In the genomic region with DNA sequence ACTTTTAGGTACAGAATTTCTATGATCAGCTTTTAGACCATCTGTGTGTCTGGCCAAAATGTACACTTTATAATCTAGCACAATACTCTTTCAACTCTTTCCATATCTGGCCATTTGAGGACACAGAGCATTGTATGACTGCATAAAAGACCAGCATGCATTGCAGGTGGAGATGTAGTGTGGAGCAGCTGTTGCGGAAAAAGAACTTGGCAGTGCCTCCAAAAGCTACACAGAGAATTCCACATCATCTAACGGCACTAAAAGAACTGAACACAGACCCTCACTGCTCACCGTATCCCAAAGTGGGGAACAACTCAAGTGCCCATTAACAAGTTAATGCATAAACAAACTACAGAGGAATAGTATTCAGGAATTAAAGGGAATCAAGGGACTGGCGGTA, we compare ENCODE assay signal across 27 mouse cellular contexts. TPM values are rescaled to one million over a fixed set of nuclear protein-coding genes. Genes with fewer than 3 reads are reported as not detected.
"Had no signal": no experiment of that assay in that cellular context is flagged by ENCODE, and none has a peak within 500 bp of the region (broad histone marks: within the 10 kb centered on the region; RNA-seq: fewer than 3 reads in every experiment).

No protein-coding gene starts in this region.

- H3K4me3 ChIP-seq: heart, embryonic 10.5 days; heart, embryonic 12.5 days; hindbrain, embryonic 10.5 days; hindbrain, embryonic 12.5 days; intestine, embryonic 15.5 days; layer of hippocampus, adult 2 months; left cerebral cortex, adult 2 months; limb, embryonic 10.5 days; limb, embryonic 12.5 days; liver, embryonic 13.5 days; liver, embryonic 15.5 days had no signal

- H3K27ac ChIP-seq: heart, embryonic 10.5 days; hindbrain, embryonic 10.5 days; hindbrain, embryonic 12.5 days; hindbrain, embryonic 14.5 days; intestine, embryonic 15.5 days; layer of hippocampus, adult 2 months; left cerebral cortex, adult 2 months; limb, embryonic 10.5 days; limb, embryonic 12.5 days; liver, embryonic 13.5 days; liver, embryonic 15.5 days had no signal

- DNase-seq: gastrocnemius, postnatal 10 days; gastrocnemius, postnatal 25 days; heart, adult 18-20 months; heart, postnatal 10 days; heart, postnatal 4 days; kidney, adult 18-20 months; kidney, adult 8-10 months; kidney, postnatal 10 days; kidney, postnatal 25 days; kidney, postnatal 4 days had no signal

- H3K9ac ChIP-seq: heart, embryonic 12.5 days; hindbrain, embryonic 12.5 days; hindbrain, embryonic 14.5 days; intestine, embryonic 15.5 days; limb, embryonic 12.5 days; liver, embryonic 13.5 days; liver, embryonic 15.5 days had no signal

- H3K36me3 ChIP-seq: intestine, embryonic 15.5 days had no signal

- H3K27me3 ChIP-seq: heart, embryonic 12.5 days; hindbrain, embryonic 12.5 days; intestine, embryonic 15.5 days; limb, embryonic 12.5 days; liver, embryonic 13.5 days; liver, embryonic 15.5 days had no signal

- ATAC-seq: hindbrain, embryonic 16.5 days; inflammation-experienced regulatory T-cells, adult 6 months; intestine, embryonic 15.5 days; intestine, postnatal 0 days had no signal

- H3K4me1 ChIP-seq: hindbrain, embryonic 10.5 days; hindbrain, embryonic 12.5 days; intestine, embryonic 15.5 days; limb, embryonic 10.5 days; limb, embryonic 12.5 days had no signal

- H3K4me2 ChIP-seq: heart, embryonic 12.5 days; hindbrain, embryonic 12.5 days; hindbrain, embryonic 14.5 days; intestine, embryonic 15.5 days; limb, embryonic 12.5 days; liver, embryonic 13.5 days; liver, embryonic 15.5 days had no signal

- H3K9me3 ChIP-seq: heart, embryonic 10.5 days; heart, embryonic 12.5 days; hindbrain, embryonic 10.5 days; hindbrain, embryonic 12.5 days; intestine, embryonic 15.5 days; limb, embryonic 10.5 days; limb, embryonic 12.5 days; liver, embryonic 15.5 days had no signal

RNA-seq across cellular contexts. Expression of a gene that starts 58.5 kb away (rescaled TPM):
- total RNA-seq: gastrocnemius, adult 18-20 months; gastrocnemius, postnatal 25 days; granulocyte monocyte progenitor cell, adult 5-6 weeks had no signal
- polyA plus RNA-seq: heart, embryonic 12.5 days; inflammation-experienced regulatory T-cells, adult 6 months had no signal
